Mouse (Mus musculus) layer of hippocampus, adult 2 months (tissue): ENCODE measurements around the gene Cap2. TPM values are rescaled to one million over a fixed set of nuclear protein-coding genes. Genes with fewer than 3 reads are reported as not detected.

Experiments used
- DNase-seq, 2 experiments: peaks; one replicate each; pipeline ENCODE4 v3.0.0; 2022; ENCODE audit warnings: low spot score in 2 of 2
- H3K27ac ChIP-seq: fragments of 200-600 bp; 2 replicates; pipeline ENCODE4 v1.8.1; 2022
- H3K4me3 ChIP-seq: fragments of 200-600 bp; 2 replicates; pipeline ENCODE4 v1.8.1; 2022; ENCODE audit warnings: mild to moderate bottlenecking
- CTCF ChIP-seq: fragments of 200-600 bp; conservative IDR thresholded peaks from 2 replicates; pipeline ENCODE4 v1.8.1; 2022; ENCODE audit warnings: antibody characterized with exemption, mild to moderate bottlenecking, moderate library complexity
- total RNA-seq, 2 experiments: library from RNA; stranded (reverse); gene quantifications; 2 replicates each; pipeline ENCODE4 v1.2.3; 2021

The Cap2 gene
- total RNA-seq, 2 experiments from 2014 or later, result 216 to 220 TPM

DNA sequence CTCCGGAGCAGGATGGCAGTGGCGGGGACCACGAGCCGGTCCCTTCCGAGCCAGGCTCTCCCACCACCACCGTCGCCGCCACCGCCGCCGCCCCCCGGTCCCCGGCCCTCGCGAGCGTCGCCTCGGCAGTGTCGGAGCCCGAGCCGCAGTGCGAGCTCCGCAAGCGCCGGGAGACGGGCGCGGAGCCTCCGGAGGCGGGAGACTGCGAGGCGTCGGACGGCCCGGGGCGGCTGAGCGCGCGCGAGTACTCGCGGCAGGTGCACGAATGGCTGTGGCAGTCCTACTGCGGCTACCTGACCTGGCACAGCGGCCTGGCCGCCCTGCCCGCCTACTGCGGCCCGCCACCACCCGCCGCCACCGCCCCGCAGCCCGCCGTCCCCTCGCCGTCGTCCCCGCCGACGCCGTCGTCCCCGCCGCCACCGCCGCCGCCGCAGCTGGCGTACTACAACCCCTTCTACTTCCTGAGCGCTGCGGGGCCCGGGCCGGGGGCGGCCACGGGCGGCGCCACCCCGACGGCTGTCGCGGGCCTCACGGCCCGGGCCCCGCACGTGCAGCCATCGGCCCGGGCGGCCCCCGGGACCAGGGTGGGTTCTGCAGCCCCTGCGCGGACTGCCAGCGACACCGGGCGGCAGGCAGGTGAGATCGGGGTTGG is 168.1 kb downstream of the Cap2 start:
- peak overlapping the region; percentile 83 for H3K4me3 ChIP-seq
- no peak for DNase-seq
- peak overlapping the region; percentile 93 for H3K27ac ChIP-seq
- TF ChIP-seq CTCF, result peak; percentile 25

DNA sequence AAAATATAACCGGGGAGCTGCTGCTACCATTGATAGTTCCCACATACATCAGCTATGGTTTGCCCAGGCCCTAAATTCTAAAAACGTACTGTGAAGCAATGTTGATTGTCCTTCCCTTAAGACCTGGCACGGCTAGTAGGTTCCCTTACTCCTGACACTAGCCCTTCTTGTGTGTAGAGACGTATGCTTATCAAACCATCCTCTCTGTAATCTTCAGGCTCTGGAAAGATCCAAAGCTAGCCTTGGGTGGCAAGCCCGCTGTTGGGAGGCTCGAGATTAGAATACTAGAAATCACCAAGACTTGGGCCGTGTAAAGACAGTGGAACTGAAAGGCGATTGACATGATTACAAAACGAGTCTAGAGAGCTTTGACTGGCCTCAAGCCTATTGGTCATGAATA is 168.9 kb downstream of the Cap2 start:
- H3K27ac ChIP-seq, result peak overlapping the region; percentile 93
- peak overlapping the region; percentile 83 for H3K4me3 ChIP-seq
- DNase-seq, result no peak
- TF ChIP-seq CTCF, result no peak

DNA sequence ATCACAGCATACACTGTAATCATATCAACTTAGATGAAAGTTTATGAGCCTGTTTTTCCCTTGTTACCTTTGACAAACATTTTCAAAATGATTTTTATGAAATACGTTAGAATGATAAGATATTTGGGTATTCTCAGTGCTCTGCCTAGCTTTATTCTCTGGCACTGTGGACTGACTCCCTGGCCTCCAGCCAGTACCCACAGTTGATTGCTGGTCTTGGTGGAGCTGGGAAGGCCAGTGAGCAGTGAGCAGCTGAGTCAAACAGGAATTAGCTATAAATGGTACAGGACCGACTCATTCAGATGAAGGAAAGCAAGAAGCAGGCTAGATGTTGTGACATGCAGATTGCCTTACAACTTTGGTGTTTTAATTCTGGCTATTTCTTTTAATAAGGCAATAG is 173.0 kb downstream of the Cap2 start:
- Histone ChIP-seq H3K27ac (no peak overlapping the region), H3K4me3 (no peak overlapping the region)
- DNase-seq, result no peak
- TF ChIP-seq CTCF, result no peak

- DNase-seq, result no peak
- no peak overlapping the region for H3K4me3 ChIP-seq
- TF ChIP-seq CTCF, result no peak
- no peak overlapping the region for H3K27ac ChIP-seq
Measured at GRCm38 (mm10) chr13:46677721-46678120, 176.1 kb downstream of the Cap2 start.

GRCm38 (mm10) chr13:46682921-46683320 is 181.3 kb downstream of the Cap2 start:
- DNase-seq, result no peak
- Histone ChIP-seq H3K27ac (no peak overlapping the region), H3K4me3 (no peak overlapping the region)
- no peak for TF ChIP-seq CTCF

GRCm38 (mm10) chr13:46683370-46683769 is 181.7 kb downstream of the Cap2 start:
- no peak for DNase-seq
- no peak for TF ChIP-seq CTCF
- Histone ChIP-seq H3K27ac (no peak overlapping the region), H3K4me3 (no peak overlapping the region)

DNA sequence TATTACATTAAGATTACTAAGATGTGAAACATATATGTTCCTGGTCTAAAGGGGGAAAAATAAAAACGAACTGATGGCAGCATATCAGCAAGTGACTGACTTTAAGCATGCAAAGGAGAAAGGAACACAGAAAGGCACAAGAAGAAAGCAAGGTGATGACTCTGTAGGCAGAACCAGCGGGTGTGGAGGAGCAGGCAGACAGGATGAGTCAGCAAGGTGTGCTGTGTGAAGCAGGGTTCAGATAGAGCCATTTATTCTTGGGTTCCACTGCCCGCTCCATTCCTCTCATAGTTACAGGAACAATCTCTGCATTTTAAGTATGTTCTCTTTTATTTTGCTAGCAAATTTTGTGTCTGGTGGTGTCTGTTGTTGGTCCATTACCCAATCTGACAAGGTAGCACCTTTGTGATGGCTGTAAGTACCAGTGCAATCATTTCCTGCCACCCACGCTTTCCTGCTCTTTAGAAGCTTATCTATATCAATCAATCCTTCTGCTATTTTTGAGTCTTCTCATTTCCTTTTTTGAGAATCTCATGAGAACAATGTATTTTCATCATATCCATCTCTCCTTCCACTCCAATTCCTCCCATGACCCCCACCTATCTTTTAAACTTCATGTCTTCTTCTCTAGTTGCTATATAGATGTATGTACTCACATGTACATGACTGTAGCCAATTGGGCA is 189.1 kb downstream of the Cap2 start:
- TF ChIP-seq CTCF, result no peak
- H3K27ac ChIP-seq, result no peak overlapping the region
- no peak overlapping the region for H3K4me3 ChIP-seq
- no peak for DNase-seq

- Histone ChIP-seq H3K4me3 (no peak overlapping the region), H3K27ac (no peak overlapping the region)
- no peak for DNase-seq
- no peak for TF ChIP-seq CTCF
Measured at GRCm38 (mm10) chr13:46695296-46695908, 193.8 kb downstream of the Cap2 start.

- DNase-seq, result no peak
Measured at GRCm38 (mm10) chr13:46695932-46696331, 194.3 kb downstream of the Cap2 start.

GRCm38 (mm10) chr13:46696788-46697187 is 195.1 kb downstream of the Cap2 start:
- DNase-seq, result no peak
- no peak for TF ChIP-seq CTCF

More at GRCm38 (mm10) chr13:46695932-46696331, 194.3 kb downstream of the Cap2 start:
- TF ChIP-seq CTCF, result no peak
- Histone ChIP-seq H3K27ac (no peak overlapping the region), H3K4me3 (no peak overlapping the region)

DNA sequence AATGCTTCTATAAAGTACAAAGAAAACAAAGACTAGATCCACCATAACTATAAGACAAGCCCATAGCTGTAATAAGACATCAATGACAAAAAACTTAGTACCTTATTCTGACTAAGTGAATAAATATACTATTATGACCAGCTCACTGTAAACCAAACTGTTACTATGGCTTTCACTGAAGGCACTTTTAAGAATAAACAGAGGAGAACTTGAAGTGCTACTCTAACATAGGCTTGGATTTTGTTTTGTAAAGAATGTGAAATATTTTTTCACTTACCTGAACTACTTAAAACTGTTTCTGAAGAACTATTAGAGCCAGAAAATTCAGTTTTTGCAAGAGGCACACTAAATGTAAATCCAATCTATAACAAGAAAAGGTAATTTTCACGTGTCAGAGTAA is 197.7 kb downstream of the Cap2 start:
- TF ChIP-seq CTCF, result no peak
- H3K27ac ChIP-seq, result no peak overlapping the region
- DNase-seq, result no peak
- no peak overlapping the region for H3K4me3 ChIP-seq

More at GRCm38 (mm10) chr13:46696788-46697187, 195.1 kb downstream of the Cap2 start:
- Histone ChIP-seq H3K4me3 (no peak overlapping the region), H3K27ac (no peak overlapping the region)

Other genes starting within 250 kb of the Cap2 start
- not detected for gene Stmnd1, start 228.1 kb upstream of the Cap2 start, total RNA-seq
- 10 to 100 TPM; 20.2 to 24.7 TPM for gene Rbm24, start 83.4 kb upstream of the Cap2 start, total RNA-seq
- 10 to 100 TPM; 74.7 to 76.5 TPM for gene Fam8a1, start 167.7 kb downstream of the Cap2 start, total RNA-seq
- 10 to 100 TPM; 56.3 to 56.4 TPM for gene Nup153, start 226.1 kb downstream of the Cap2 start, total RNA-seq